Mouse (Mus musculus) liver, embryonic 12.5 days (tissue): ENCODE measurements around the gene Pcsk7. TPM values are rescaled to one million over a fixed set of nuclear protein-coding genes. Genes with fewer than 3 reads are reported as not detected.

Experiments
- ATAC-seq: fragments of 200-750 bp; cut with Nextera tagmentation; 2 replicates; pipeline ENCODE4 v1.8.0; 2017; ENCODE audit warnings: moderate number of reproducible peaks, mild to moderate bottlenecking, moderate library complexity
- H3K27ac ChIP-seq: fragments of 300-500 bp; sonication (generic); 2 replicates; pipeline ENCODE4 v1.5.1; 2016; ENCODE audit warnings: mild to moderate bottlenecking
- H3K27me3 ChIP-seq: fragments of 300-500 bp; sonication (generic); replicated peaks from 2 replicates; pipeline ENCODE4 v1.6.1; 2016; ENCODE audit warnings: mild to moderate bottlenecking, moderate library complexity
- H3K36me3 ChIP-seq: fragments of 300-500 bp; sonication (generic); 2 replicates; pipeline ENCODE4 v1.6.1; 2016; ENCODE audit warnings: mild to moderate bottlenecking, moderate library complexity
- H3K4me1 ChIP-seq: fragments of 300-500 bp; sonication (generic); 2 replicates; pipeline ENCODE4 v1.6.1; 2016
- H3K4me2 ChIP-seq: fragments of 300-500 bp; sonication (generic); 2 replicates; pipeline ENCODE4 v1.6.1; 2016; ENCODE audit warnings: mild to moderate bottlenecking, moderate library complexity
- H3K4me3 ChIP-seq: fragments of 300-500 bp; sonication (generic); 2 replicates; pipeline ENCODE4 v1.5.1; 2016; ENCODE audit warnings: mild to moderate bottlenecking, moderate library complexity
- H3K9ac ChIP-seq: fragments of 300-500 bp; sonication (generic); 2 replicates; pipeline ENCODE4 v1.6.1; 2016; ENCODE audit warnings: mild to moderate bottlenecking, moderate library complexity
- H3K9me3 ChIP-seq: fragments of 300-500 bp; sonication (generic); replicated peaks from 2 replicates; pipeline ENCODE4 v1.6.1; 2016; ENCODE audit warnings: mild to moderate bottlenecking, moderate library complexity
- WGBS: fragments of 180-500 bp; shearing (Covaris S2); methylation state at CpG from one replicate; pipeline ENCODE4 v1.1.7; 2016; ENCODE audit not compliant: insufficient replicate concordance; 5-methylcytosine and 5-hydroxymethylcytosine counted together
- microRNA-seq: library from miRNA; unstranded; fragments of <30 nt; microRNA quantifications from one replicate; pipeline ENCODE4, GENCODE M21; 2017
- polyA plus RNA-seq: library from polyadenylated mRNA; unstranded; fragments of >200 nt; fragmentation: Nextera tagmentation; extraction: Ambion mirVana; gene quantifications from 2 replicates; pipeline ENCODE4 v1.2.1, GENCODE M21; 2016

Gene Pcsk7
- polyA plus RNA-seq, 1 experiment from 2014 or later, result 9.8 TPM

DNA sequence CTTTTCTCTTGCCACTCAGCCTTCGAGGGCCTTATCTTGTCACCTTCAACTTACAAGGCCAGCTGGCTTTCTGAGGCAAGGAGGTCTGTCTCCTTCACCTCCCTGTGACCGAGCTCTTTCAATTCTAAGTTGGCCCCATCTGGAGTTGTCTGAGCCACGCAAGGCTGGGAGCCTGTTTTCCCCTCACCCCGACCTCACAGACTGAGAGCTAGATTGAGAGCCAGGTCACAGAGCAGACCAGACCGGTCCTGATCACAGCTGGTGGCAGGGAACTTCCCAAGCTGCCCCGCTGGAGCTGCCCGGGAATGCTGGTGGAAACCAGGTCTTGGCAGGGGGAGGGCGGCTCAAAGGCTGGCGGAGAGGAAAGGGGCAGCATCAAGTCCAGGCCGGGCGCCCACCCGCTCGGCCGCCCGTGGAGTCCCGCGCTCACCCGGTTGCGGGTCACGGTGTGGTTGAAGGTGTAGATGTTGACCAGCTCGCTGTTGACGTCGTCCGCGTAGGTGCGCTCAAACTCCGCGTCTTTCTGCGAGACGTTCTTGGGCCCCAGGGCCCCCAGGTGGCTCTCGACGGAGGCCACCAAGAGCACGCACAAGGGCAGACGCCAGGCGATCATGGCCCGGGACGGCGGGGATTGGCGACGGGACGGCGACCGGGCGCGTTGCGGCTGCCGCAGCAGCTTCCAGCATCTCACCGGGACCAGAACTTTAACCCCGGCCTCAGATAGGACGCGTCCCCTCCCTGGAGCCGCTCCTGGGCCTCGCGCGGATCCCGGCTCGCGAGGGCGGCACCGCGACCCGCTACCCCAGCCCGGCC lies 48.2 kb downstream of the Pcsk7 start:
- ATAC-seq, result peak; percentile 72
- Histone ChIP-seq H3K4me1 (peaks cover 33% of the 10 kb centered on the region), H3K9me3 (no peaks in the 10 kb centered on the region), H3K27ac (peak overlapping the region; percentile 90), H3K9ac (peak overlapping the region; percentile 93), H3K4me3 (peak overlapping the region; percentile 80), H3K4me2 (peak overlapping the region; percentile 90), H3K36me3 (peaks cover 36% of the 10 kb centered on the region), H3K27me3 (no peaks in the 10 kb centered on the region)
- WGBS, result under 1% methylated on average over 59 of the region's 63 CpGs

DNA sequence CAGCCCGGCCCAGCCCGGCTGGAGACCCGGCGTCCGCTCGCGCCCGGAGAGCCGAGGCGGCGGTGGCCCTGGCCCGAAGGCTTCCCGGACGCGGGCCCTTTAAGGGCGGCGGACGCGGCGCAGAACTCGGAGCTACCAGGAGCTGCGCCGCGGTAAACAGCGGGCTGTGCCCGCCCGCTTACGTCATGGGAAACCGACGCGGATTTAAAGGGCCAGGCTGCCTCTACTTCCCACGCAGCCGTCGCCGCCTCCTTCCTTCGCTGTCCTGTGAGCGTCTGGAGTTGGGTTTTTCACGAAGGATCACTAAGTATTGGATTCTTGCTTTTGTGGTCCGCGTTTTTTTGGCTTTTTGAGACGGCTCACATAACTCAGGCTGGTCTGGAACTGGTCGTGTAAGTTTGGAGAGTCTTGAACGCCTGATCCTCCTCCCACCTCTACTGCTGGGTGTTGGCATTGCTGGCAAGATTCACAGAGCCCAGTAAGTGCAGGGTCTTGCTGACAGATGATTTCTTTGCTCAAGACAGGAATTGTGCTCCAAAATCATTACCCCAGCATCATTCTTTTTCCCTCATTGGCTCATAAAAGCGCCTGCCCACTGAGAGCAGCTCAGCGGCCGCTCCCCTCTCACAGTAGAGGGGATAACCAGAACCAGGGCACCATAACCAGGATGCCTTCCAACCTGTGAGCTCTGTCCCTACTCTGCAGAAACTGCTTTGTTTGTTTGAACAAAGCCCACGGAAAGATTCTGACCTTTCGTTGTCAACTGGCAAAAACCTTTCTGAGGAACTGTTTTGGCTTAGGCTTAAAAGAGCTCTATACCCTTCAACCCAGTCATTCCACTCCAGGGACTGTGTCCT lies 49.0 kb downstream of the Pcsk7 start, which contains the start of gene Sidt2:
Gene Sidt2 (minus strand): TSS at position 152 of the 857 bp plus-strand sequence.
- H3K9ac ChIP-seq, result peak within 1 kb of the TSS; percentile 93
- peaks cover 28% of the 10 kb centered on the region for H3K36me3 ChIP-seq
- peak within 1 kb of the TSS; percentile 90 for H3K4me2 ChIP-seq
- WGBS, result 2% methylated on average over 48 of the region's 48 CpGs
- no peaks in the 10 kb centered on the region for H3K9me3 ChIP-seq
- peak; percentile 94 for ATAC-seq
- H3K4me1 ChIP-seq, result peaks cover 35% of the 10 kb centered on the region
- H3K27ac ChIP-seq, result peak within 1 kb of the TSS; percentile 90
- no peaks in the 10 kb centered on the region for H3K27me3 ChIP-seq
- peak within 1 kb of the TSS; percentile 80 for H3K4me3 ChIP-seq

DNA sequence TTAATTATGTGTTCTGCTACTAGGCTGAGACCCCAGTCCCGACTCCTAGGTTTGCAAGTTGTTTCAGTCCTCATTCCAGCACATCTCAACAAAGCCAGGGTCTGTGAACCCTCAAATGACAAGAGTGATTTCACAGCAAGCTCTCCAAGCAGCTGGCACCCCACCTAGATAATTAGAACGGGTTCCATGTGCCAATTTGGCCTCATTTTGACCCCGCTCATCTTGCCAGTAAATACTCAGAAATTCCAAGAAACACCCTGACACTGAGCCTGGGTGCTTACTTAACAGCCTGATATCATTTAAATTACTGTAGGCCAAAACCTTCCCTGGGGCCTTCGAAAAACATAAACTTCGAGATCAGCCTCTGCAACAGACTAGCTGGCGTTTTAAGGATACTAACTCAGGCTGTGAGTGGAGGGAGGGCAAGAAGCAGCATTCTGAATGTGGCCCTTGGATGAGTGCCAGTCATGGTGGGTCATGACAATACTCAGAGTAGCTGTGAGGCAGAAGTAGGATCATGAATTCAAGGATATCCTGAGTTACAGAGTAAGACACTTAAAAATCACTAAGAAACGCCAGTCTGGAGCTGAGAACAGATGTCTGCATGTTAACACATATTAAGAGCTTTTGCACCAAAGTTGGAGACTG lies 51.9 kb downstream of the Pcsk7 start:
- no peaks in the 10 kb centered on the region for H3K27me3 ChIP-seq
- WGBS, result 72% methylated on average over 7 of the region's 7 CpGs
- no peak for ATAC-seq
- H3K4me2 ChIP-seq, result no peak overlapping the region
- no peaks in the 10 kb centered on the region for H3K9me3 ChIP-seq
- no peak overlapping the region for H3K27ac ChIP-seq
- H3K9ac ChIP-seq, result no peak overlapping the region
- H3K4me3 ChIP-seq, result no peak overlapping the region
- peaks cover 28% of the 10 kb centered on the region for H3K4me1 ChIP-seq
- H3K36me3 ChIP-seq, result peaks cover 25% of the 10 kb centered on the region

DNA sequence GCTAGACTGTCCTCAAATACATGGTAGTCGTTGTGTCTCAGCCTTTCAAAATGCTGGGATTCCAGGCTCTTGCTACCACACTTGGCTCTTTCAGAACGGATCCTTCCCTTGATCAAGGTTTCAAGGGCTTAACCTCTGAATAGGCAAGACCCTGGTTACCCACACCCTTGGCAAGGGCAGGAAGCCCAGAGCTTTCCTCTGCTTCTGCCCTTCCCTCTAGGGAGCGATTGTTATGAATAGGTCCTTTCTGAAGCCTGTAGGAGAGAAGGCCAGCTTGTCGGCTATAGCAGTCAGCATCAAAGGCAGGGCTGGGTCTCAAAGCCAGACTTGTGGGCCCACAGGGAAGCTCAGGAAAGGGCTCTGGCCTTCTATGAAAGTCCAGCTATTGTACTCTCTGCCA lies 52.6 kb downstream of the Pcsk7 start:
- Histone ChIP-seq H3K9ac (no peak overlapping the region), H3K9me3 (no peaks in the 10 kb centered on the region), H3K4me1 (peaks cover 21% of the 10 kb centered on the region), H3K27ac (no peak overlapping the region), H3K27me3 (no peaks in the 10 kb centered on the region), H3K4me2 (no peak overlapping the region), H3K4me3 (no peak overlapping the region), H3K36me3 (peaks cover 32% of the 10 kb centered on the region)
- no peak for ATAC-seq
- 65% methylated on average over 4 of the region's 4 CpGs for WGBS

DNA sequence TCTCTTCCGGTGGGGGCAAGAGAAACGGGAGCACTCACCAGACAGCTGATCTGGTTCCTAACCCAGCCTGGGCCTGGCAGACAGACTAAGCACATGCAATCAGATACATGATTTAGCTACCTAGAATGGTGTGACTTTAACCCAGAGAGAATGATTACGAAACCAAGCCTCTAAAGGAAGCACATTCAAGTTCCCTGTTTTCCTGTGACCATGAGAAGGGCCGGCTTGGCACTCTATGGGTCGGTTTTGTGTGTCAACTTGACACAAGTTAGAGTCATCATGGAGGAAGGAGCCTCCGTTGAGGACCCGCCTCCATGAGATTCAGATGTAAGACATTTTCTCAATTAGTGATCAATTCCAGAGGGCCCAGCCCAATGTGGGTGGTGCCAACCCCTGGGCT lies 53.4 kb downstream of the Pcsk7 start:
- no peaks in the 10 kb centered on the region for H3K9me3 ChIP-seq
- H3K4me2 ChIP-seq, result no peak overlapping the region
- no peak overlapping the region for H3K27ac ChIP-seq
- no peaks in the 10 kb centered on the region for H3K27me3 ChIP-seq
- H3K9ac ChIP-seq, result no peak overlapping the region
- peaks cover 15% of the 10 kb centered on the region for H3K4me1 ChIP-seq
- 54% methylated on average over 7 of the region's 7 CpGs for WGBS
- H3K4me3 ChIP-seq, result no peak overlapping the region
- ATAC-seq, result no peak
- peaks cover 40% of the 10 kb centered on the region for H3K36me3 ChIP-seq

DNA sequence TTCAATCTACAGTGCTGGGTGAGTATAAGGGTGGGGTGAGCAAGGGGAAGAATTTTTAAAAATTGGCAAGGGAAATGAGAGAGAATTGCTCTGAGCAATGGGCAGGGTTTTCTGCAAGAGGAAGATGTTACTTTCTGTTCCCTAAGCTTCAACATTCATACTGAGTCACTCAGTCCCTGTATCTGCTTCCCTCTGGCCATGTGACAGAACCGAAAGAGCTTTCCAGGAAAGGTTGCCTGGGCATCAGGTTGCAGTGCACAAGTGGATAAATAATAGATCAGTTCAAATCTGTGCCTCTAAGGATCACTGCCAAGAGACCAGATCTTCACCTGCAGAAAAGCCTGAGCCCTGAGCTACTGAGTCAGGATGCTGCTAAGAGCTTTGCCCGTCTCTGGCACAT lies 55.6 kb downstream of the Pcsk7 start:
- no peak overlapping the region for H3K27ac ChIP-seq
- no peak overlapping the region for H3K4me2 ChIP-seq
- 80% methylated on average over 2 of the region's 2 CpGs for WGBS

DNA sequence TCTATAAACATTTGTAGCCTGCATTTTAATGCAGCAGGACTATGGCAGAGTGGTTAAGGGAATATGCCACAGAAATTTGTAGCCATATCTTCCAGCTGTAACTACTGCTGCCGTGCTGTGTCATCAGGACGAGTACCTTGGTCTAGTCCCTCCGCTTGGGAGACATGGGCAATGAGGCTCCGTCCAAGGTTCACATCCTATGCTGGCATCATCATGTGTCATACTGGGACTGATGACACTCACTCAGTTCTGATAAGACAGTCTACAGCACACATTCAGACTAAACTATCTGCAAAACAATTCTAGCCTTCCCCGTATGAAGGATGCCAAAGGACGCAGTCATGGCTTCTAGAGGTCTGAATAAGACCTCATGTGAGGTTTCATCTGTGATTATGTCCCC lies 57.3 kb downstream of the Pcsk7 start:
- Histone ChIP-seq H3K9me3 (no peaks in the 10 kb centered on the region), H3K36me3 (peaks cover 79% of the 10 kb centered on the region), H3K27me3 (no peaks in the 10 kb centered on the region), H3K4me1 (0 out of 2 replicates have a peak, but pooled peaks cover 4% of the 10 kb centered on the region), H3K4me2 (no peak overlapping the region), H3K27ac (no peak overlapping the region), H3K4me3 (no peak overlapping the region), H3K9ac (no peak overlapping the region)
- whole genome bisulfite sequencing, result 83% methylated on average over 6 of the region's 6 CpGs
- ATAC-seq, result no peak

More for the DNA sequence above, 55.6 kb downstream of the Pcsk7 start:
- H3K4me3 ChIP-seq, result no peak overlapping the region
- 0 out of 2 replicates have a peak, but pooled peaks cover 4% of the 10 kb centered on the region for H3K4me1 ChIP-seq
- no peak overlapping the region for H3K9ac ChIP-seq
- no peaks in the 10 kb centered on the region for H3K27me3 ChIP-seq
- no peak for ATAC-seq
- no peaks in the 10 kb centered on the region for H3K9me3 ChIP-seq
- peaks cover 62% of the 10 kb centered on the region for H3K36me3 ChIP-seq

DNA sequence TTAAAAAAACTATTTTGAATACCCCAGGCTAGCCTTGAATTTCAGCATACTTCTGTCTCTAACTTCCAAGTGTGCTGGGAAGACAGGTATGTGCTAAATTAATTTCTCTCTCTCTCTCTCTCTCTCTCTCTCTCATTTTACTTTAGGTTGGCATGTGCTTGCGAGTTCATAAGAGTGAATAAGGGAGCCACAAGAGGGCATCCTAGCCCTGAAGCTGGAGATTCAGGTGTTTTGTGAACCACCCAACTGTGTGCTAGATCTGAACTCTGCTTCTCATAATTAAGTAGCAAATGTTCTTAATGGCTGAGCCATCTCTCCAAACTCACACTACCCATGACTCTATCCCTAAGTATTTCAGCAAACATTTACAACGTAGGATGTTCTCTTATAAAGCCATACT lies 70.6 kb downstream of the Pcsk7 start:
- no peak for ATAC-seq
- H3K27ac ChIP-seq, result no peak overlapping the region
- H3K9me3 ChIP-seq, result no peaks in the 10 kb centered on the region
- no peak overlapping the region for H3K9ac ChIP-seq
- peaks cover 45% of the 10 kb centered on the region for H3K4me1 ChIP-seq
- H3K27me3 ChIP-seq, result no peaks in the 10 kb centered on the region
- H3K4me3 ChIP-seq, result no peak overlapping the region
- no peak overlapping the region for H3K4me2 ChIP-seq
- 87% methylated on average over 2 of the region's 2 CpGs for WGBS
- peaks cover 83% of the 10 kb centered on the region for H3K36me3 ChIP-seq

Small RNA genes lying within 50 kb of the gene (microRNA-seq; reads per million reads assigned to microRNA genes)
- gene Mir7087, result not detected

Other genes starting within 250 kb of the Pcsk7 start
- 6.2 and 8.2 TPM in 2 replicates for gene Cep164, start 77.8 kb upstream of the Pcsk7 start, polyA plus RNA-seq
- gene Bace1, start 67.9 kb upstream of the Pcsk7 start, polyA plus RNA-seq, result 9.0 and 9.4 TPM in 2 replicates
- gene Rnf214, start 414 bp downstream of the Pcsk7 start, polyA plus RNA-seq, result 17.5 and 24.0 TPM in 2 replicates
- 9.2 and 11.0 TPM in 2 replicates for gene Tagln, start 29.6 kb downstream of the Pcsk7 start, polyA plus RNA-seq
- gene Sidt2, start 48.8 kb downstream of the Pcsk7 start, polyA plus RNA-seq, result 31.5 and 33.3 TPM in 2 replicates
- gene Pafah1b2, start 106.2 kb downstream of the Pcsk7 start, polyA plus RNA-seq, result 118 and 125 TPM in 2 replicates
- gene Sik3, start 106.3 kb downstream of the Pcsk7 start, polyA plus RNA-seq, result 6.8 and 7.1 TPM in 2 replicates